Mouse (Mus musculus) myocyte (in vitro differentiated cells): ENCODE measurements around the gene Kcne4.

ENCODE experiments used
- MAX ChIP-seq: IDR thresholded peaks from one replicate; pipeline ENCODE4 v1.6.1; 2011; ENCODE audit warnings: low read depth, mild to moderate bottlenecking, control low read depth
- MYOD1 ChIP-seq, 3 experiments: IDR thresholded peaks; one replicate each; pipeline ENCODE4 v1.6.1; 2011; ENCODE audit warnings: control low read depth in 2 of 3, low read depth in 2 of 3, mild to moderate bottlenecking in 2 of 3, moderate library complexity in 1 of 3; ENCODE audit not compliant: insufficient read length in 2 of 3, control insufficient read depth in 1 of 3
- MYOG ChIP-seq, 3 experiments: IDR thresholded peaks; one replicate each; pipeline ENCODE4 v1.6.1; 2011; ENCODE audit warnings: control low read depth in 2 of 3, low read depth in 2 of 3, mild to moderate bottlenecking in 2 of 3; ENCODE audit not compliant: insufficient read length in 2 of 3, control insufficient read depth in 1 of 3, insufficient read depth in 1 of 3
- POLR2A ChIP-seq: IDR thresholded peaks from one replicate; pipeline ENCODE4 v1.6.1; 2011; ENCODE audit warnings: low read depth, mild to moderate bottlenecking, control low read depth, moderate library complexity; ENCODE audit not compliant: insufficient read length
- POLR2AphosphoS2 ChIP-seq: IDR thresholded peaks from one replicate; pipeline ENCODE4 v1.6.1; 2011; ENCODE audit warnings: low read depth, control low read depth; ENCODE audit not compliant: insufficient read length
- TCF12 ChIP-seq: IDR thresholded peaks from one replicate; pipeline ENCODE4 v1.6.1; 2011; ENCODE audit warnings: mild to moderate bottlenecking, control low read depth; ENCODE audit not compliant: poor library complexity, insufficient read depth, severe bottlenecking
- TCF3 ChIP-seq: IDR thresholded peaks from one replicate; pipeline ENCODE4 v1.6.1; 2011; ENCODE audit warnings: low read depth, control low read depth; ENCODE audit not compliant: insufficient read length
- USF1 ChIP-seq: IDR thresholded peaks from one replicate; pipeline ENCODE4 v1.6.1; 2011; ENCODE audit warnings: low read depth, mild to moderate bottlenecking, control low read depth, moderate library complexity

GRCm38 (mm10) chr1:78865991-78866390 is 49.4 kb downstream of the Kcne4 start:
- TF ChIP-seq POLR2A (no peak), POLR2AphosphoS2 (no peak), MYOD1 (IDR thresholded peaks at IDR 0.05; ENCODE audit: control insufficient read depth in 1 of 3, insufficient read length in 2 of 3, low read depth in 2 of 3) (no peak), TCF12 (no peak), MAX (no peak), MYOG (IDR thresholded peaks at IDR 0.05; ENCODE audit: control insufficient read depth in 1 of 3, insufficient read depth in 1 of 3, insufficient read length in 2 of 3, low read depth in 2 of 3) (no peak), TCF3 (no peak), USF1 (no peak)
